Mouse (Mus musculus) megakaryocyte-erythroid progenitor cell, adult 5 weeks (primary cell): ENCODE measurements around the gene Mpv17. TPM values are rescaled to one million over a fixed set of nuclear protein-coding genes. Genes with fewer than 3 reads are reported as not detected.

Experiments used
- polyA plus RNA-seq: library from polyadenylated mRNA; stranded (reverse); fragments of >175 nt; gene quantifications from 2 replicates; pipeline ENCODE4 v1.2.3, GENCODE M21; 2012

Mpv17 gene
- polyA plus RNA-seq: 23.0 and 24.7 TPM in 2 replicates

DNA sequence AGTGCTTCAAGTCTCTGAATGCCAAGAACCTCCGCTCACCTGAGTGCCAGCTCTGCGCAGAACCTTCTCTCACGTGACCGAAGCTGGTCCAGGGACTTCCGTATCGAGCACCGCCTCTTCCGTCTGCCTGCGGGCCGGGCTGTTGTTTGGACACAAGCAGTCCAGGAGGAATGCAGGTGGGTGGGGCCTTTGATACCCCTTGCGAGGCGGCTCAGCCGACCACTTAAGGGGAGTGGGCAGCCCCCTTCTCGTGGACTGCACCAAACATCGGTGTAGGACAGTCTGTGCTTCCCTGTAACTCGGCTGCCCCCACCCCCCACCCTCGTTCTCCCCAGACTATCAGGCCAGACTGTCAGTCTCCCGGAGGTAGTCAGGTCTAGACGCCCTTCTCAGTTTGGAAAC is at the start of gene Mpv17:
Mpv17 (minus strand) TSS at position 100 of the 402 bp plus-strand sequence.

DNA sequence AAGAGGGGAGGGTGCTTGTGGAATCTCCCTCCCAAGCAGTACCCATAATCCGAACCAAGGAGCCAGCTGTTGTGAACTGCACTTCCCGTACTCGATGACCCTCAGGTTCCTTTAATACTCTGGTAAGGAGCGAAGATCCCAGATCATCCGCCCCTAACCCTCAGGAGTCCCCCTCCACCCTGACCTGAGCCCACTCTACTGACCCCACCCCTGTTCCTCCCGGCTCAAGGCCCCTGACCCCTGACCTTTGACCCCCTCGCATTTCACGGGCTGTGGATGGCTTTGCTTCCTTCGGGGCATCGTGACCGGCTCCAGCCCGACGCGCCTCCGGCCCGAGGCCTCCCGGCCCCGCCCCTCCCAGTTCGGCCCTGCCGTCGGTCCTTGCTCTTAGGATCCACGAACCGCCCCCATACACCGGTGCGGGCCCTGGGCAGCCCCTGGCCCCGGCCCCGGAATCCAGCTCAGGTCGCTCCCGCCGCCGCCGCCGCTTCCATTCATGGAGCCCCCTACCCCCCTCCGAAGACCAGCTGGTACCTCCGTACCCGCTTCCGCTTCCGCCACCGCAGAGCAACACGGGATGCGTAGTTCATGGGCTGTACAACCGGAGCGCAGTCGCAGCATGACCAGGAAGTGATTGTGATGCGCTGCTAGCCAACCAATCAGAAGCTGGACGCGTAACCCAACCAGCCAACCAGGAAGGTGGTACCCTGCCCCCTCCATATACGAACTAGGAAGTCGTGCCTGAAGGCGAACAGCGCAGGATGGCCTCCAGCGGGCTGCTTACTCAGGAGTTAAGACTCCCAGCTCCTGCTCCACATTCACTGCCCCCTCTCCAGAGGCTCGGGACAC is 47.9 kb upstream of the Mpv17 start, which contains the start of gene Zfp513:
Zfp513 (minus strand) TSS at position 562 of the 849 bp plus-strand sequence.

DNA sequence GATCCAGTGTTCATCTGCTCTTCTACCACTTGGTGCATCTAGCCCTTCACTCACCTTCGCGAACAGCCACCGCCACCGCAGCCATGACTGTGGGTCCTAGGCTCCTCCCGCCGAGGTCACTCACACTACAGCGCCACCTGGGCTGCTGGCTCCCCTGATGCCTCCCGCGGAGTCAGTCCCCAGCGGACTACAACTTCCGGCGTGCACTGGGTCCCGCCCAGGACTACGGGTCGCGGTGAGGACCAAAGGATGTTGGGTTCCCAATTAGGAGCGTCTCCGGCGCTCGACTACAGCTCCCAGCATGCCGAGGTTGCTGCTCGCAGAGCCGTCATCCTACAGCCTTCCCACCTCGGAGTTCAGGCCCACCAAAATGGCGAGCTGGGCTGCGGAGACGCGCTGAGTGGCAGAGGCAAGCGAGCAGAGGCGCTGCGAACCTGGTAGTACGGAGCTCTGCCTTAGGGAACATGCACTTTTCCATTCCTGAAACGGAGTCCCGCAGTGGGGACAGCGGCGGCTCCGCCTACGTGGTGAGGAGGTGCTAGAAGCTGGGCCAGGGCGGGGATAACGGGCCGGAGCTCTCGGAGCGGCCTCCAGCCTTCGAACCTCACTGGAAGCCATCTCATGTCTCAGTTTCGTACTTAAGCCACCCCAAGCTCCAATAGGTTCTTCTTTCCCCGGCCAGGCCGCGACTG is 39.0 kb upstream of the Mpv17 start, which contains the start of the genes Snx17 and Eif2b4:
Snx17 (plus strand) TSS at position 289 of the 692 bp plus-strand sequence.
Eif2b4 (minus strand) TSS at position 492 of the 692 bp plus-strand sequence.

DNA sequence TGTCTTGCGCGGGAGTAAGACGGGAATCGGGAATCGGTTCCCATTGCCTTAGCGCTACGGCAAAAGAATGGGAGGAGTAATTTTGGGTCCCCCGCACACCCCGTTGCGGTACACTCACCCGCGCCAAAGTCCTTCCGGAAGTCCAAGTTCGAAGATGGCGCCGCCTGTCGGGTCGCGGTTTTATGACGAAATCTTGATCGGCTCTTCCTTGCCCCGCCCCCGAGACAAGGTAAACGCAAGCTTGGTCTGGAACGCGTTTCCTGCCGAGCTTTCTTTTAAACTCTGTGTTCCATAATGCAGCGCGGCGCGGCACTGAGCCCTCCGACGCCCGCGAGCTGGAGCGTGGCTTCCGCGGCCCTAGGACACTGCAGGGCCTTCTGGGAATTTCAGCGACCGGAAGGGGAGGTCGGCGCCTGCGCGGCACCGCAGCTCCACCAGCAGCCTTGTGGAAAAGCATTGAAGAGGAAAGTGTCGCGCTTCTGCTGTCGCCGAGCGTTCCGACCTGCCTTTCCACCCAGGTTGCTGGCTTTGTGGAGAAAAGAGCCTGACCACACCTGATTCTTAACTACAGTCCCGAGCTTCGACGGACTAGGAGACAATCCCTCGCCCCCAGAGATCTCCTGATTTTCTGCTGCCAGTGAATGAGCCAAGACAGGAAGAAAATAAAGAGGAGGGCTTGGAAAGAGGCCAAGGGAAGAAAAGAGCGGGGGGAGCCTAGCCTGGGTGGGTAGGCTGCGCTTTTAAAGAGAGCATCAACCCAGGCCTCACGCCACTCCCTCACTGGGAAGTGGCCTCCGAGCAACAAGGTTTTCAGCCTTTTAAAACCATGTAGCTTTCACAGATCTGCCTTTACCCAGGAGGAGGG is 25.9 kb upstream of the Mpv17 start, which contains the start of the genes Gm29609 and Gtf3c2:
Gm29609 (minus strand) TSS at position 146 of the 865 bp plus-strand sequence.
Gtf3c2 (minus strand) TSS at position 379 of the 865 bp plus-strand sequence.

DNA sequence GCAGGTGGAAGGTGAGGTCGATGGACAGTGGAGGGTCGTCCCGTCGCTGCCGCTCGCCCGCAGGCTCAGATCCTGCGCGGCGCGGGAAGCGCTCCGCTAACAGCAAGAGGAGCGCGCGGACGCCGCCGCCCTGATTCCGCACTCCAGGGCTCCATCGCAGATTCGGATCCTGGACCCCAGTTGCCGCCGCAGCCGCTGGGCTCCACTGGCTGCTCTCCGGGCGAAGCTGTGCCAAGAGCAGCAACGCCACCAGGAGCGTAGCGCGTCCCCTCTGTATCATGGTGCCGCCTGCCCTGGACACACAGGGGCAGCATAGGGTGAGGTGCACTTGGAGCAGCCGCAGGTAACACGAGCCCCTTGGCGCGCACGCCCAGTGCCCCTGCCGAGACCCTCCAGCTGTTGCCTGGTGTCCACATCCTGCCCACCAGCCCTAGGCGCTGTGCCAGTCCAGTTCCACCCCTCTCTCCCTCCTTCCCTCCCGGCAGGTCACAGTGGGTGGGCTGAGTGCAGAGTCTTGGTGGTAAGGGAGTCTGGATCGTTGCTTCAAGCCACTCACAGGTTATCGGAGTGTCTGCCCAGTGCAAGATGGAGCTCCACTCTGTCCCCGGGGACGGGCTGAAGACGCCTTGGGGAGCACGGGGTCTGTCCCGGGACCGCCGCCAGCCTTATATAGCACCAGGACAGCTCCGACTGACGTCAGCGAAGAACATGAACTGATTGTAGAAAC is 15.6 kb downstream of the Mpv17 start, which contains the start of gene Ucn:
Ucn (minus strand) TSS at position 589 of the 727 bp plus-strand sequence.

DNA sequence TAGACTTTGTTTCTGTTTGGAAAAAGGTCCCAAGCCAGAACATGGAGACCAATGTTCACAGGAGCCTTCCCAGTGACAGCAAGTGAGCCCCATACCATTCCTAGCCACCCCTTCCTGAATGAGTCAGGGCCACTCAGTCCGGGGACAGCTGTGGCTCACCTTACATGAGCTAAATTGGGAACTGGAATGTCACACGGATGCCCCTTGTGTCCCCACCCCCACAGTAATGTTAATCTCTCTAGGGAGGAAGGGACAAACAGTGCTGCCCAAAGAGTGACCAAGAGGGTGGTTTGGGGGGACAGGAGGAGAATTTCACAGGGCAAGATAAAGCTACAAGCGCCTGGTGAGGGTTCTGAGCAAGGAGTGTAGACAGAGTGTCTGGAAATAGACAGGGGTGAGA is 37.7 kb downstream of the Mpv17 start, which contains the start of gene Trim54:
Trim54 (plus strand) TSS at position 359 of the 400 bp plus-strand sequence.

DNA sequence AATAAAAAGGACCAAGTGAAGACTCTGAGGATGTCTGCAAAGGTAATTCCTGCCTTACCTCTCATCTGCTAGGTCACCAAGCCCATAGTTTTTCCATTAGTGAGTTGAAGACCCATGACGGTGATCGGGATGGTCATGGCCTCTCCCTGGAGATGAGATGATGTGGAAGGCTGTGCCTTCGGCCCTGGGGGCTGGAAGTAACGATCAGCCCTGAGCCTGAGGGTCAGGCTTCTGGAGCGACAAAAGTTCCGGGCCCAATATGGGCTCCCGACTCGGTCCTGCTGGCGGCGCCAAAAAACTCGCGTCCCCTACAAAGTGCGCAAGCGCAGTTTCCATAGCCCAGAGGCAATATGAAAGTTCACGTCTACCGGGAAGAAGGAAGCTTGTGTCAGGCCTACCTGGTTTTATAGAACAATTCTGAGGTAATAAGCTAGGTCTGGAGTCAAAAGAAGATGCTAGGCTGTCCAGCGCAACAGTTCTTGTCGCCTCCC is 46.0 kb downstream of the Mpv17 start, which contains the start of gene Slc30a3:
Slc30a3 (minus strand) TSS at position 238 of the 491 bp plus-strand sequence.

DNA sequence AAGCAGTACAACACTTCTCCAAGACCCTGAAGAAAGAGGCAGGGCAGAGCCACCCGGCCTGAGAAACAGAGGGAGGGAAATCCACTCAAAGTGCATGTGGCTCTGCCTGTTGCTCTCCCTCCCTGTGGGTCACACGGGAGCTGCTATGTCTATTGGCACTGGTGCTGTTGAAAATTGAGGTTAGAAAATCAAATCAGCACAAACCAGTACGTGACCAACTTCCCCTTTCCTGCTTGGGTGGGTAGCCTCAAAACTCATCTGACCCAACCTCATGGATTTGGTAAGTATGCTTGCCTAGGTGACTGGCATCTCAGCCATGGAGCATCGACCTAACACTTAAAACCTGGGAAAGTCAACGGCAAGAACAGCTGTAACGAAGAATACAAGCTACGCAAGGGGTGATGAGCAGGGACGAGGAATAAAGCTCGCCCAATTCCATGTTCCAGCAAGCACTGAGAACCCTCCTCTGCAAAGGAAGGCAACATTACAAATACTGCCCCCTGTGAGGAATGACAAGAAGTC is 48.2 kb downstream of the Mpv17 start, which contains the start of gene Dnajc5g:
Dnajc5g (plus strand) TSS at position 472 of the 522 bp plus-strand sequence.

Other genes with a start within 250 kb of the Mpv17 start
- gene Ost4, start 246.5 kb downstream of the Mpv17 start, polyA plus RNA-seq: 87.6 and 90.0 TPM in 2 replicates
- gene Emilin1, start 240.8 kb downstream of the Mpv17 start, polyA plus RNA-seq: 129 and 171 TPM in 2 replicates
- 49.3 and 67.4 TPM in 2 replicates for gene Khk, start 232.8 kb downstream of the Mpv17 start, polyA plus RNA-seq
- gene Cgref1, start 208.7 kb downstream of the Mpv17 start, polyA plus RNA-seq: not detected in 2 replicates
- gene Preb, start 193.9 kb downstream of the Mpv17 start, polyA plus RNA-seq: 78.9 and 93.2 TPM in 2 replicates
- gene Tcf23, start 185.6 kb downstream of the Mpv17 start, polyA plus RNA-seq: not detected in 2 replicates
- gene Atraid, start 105.9 kb downstream of the Mpv17 start, polyA plus RNA-seq: 28.8 and 32.8 TPM in 2 replicates
- gene Slc5a6, start 105.3 kb downstream of the Mpv17 start, polyA plus RNA-seq: 17.3 and 18.2 TPM in 2 replicates
- 404 and 431 TPM in 2 replicates for gene Cad, start 99.5 kb downstream of the Mpv17 start, polyA plus RNA-seq
- gene Dnajc5g, start 48.0 kb downstream of the Mpv17 start, polyA plus RNA-seq: not detected in 2 replicates
- gene Slc30a3, start 46.0 kb downstream of the Mpv17 start, polyA plus RNA-seq: 0.10 TPM in 1 of 2 replicates, not detected in the other
- not detected in 2 replicates for gene Trim54, start 37.5 kb downstream of the Mpv17 start, polyA plus RNA-seq
- gene Ucn, start 15.4 kb downstream of the Mpv17 start, polyA plus RNA-seq: not detected in 2 replicates
- gene Gm29609, start 25.7 kb upstream of the Mpv17 start, polyA plus RNA-seq: 2.1 and 10.0 TPM in 2 replicates
- gene Gtf3c2, start 25.9 kb upstream of the Mpv17 start, polyA plus RNA-seq: 58.4 and 78.1 TPM in 2 replicates
- gene Snx17, start 39.0 kb upstream of the Mpv17 start, polyA plus RNA-seq: 46.3 and 48.0 TPM in 2 replicates
- 148 and 170 TPM in 2 replicates for gene Eif2b4, start 39.2 kb upstream of the Mpv17 start, polyA plus RNA-seq
- gene Zfp513, start 48.1 kb upstream of the Mpv17 start, polyA plus RNA-seq: 40.3 and 44.4 TPM in 2 replicates
- gene Ppm1g, start 66.4 kb upstream of the Mpv17 start, polyA plus RNA-seq: 279 and 290 TPM in 2 replicates
- 44.7 and 59.7 TPM in 2 replicates for gene Nrbp1, start 86.6 kb upstream of the Mpv17 start, polyA plus RNA-seq
- gene Gm9970, start 87.0 kb upstream of the Mpv17 start, polyA plus RNA-seq: 0.55 and 0.85 TPM in 2 replicates
- 3.9 and 6.5 TPM in 2 replicates for gene Krtcap3, start 97.4 kb upstream of the Mpv17 start, polyA plus RNA-seq
- gene Ift172, start 136.9 kb upstream of the Mpv17 start, polyA plus RNA-seq: 26.2 and 30.1 TPM in 2 replicates
- gene Fndc4, start 141.8 kb upstream of the Mpv17 start, polyA plus RNA-seq: 0.26 and 0.30 TPM in 2 replicates
- 0.02 TPM in 1 of 2 replicates, not detected in the other for gene Gckr, start 143.2 kb upstream of the Mpv17 start, polyA plus RNA-seq